Mouse (Mus musculus) cerebellum, adult 9-11 months (tissue): Measurements from ENCODE around the gene Zcchc10.
"Not testable (repeated sequence)": the region's sequence is repeated elsewhere in the genome, so short reads cannot be mapped to it uniquely, and the experiment has no call there.

Experiments used
- DNase-seq: peaks from one replicate; pipeline ENCODE4 v3.0.0; 2022

Zcchc10 gene

DNA sequence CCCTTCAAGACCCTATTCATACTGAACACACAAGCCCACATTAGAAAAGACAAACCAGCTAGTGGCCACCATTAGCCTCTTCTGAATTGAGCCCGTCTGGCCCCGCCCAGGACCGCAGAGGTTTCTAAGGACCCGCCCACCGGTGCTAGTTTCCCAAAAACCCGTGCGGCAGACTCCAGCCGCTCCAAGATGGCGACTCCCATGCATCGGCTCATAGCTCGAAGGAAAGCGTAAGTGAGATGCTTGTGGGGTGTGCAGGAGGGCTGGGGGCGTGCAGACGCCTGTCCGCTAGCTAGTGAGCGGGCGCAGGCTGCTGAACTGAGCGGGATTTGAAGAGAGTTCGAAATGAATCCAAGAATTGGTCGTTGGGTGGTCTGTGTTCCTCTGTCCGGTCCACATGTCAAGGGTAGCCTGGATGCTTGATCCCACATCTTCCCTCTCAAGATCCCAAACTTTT lies at the start of gene Zcchc10:
Gene Zcchc10, plus strand, starts transcription at position 168 of the 457 bp plus-strand sequence.
- DNase-seq, result peak; percentile 85

- no peak for DNase-seq
Observed at GRCm38 (mm10) chr11:53275358-53275757, 49.1 kb upstream of the Zcchc10 start.

DNA sequence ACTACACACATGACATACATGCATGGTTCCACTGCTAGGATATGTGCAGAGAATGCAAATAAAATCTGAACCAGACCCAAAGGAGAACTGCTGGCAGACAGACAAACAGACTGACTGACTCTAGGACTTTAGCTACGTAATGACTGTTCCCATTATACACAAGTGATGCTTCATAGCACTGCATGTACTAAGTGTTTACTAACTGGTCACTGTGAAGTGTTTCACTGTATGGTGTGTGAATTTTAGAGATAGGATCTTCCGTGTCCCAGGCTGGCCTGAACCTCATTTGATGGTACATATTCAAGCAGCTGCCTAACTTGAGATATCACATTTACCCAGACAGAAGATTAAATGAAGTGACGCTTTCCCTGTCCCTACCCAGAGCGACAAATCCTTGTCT lies 46.1 kb upstream of the Zcchc10 start:
- DNase-seq, result no peak

DNA sequence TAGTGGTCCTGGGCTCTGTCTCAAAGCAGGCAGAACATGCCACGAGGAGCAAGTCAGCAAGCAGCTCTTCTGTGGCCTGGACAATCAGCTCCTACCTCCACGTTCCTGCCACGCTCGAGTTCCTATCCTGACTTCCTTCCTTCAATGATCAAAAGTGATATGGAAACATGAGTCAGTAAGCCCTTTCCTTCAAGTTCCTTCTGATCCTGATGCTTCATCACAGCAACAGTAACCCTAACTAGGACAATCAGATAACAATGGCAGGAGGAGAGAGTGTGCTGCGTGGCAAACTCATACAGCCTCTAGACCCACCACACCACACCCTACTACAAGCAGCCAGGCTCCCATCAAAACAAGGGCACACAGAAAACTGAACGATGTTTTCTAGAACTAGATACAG lies 38.6 kb upstream of the Zcchc10 start:
- DNase-seq, result no peak

DNA sequence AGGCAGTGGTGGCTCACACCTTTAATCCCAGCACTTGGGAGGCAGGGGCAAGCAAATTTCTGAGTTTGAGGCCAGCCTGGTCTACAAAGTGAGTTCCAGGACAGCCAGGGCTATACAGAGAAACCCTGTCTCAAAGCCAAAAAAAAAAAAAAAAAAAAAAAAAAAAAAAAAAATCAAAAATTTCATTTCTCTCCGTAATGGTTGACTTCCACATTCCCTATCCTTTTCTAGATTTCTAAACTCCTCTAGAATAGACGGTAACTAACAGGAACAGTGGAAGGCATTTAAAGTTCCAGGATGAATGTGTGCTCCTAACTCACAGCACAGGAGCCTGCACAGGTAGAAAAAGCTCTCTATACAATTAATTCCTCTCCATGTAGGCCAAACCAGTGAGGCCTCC lies 34.3 kb upstream of the Zcchc10 start:
- DNase-seq, result not testable (repeated sequence)

- DNase-seq, result no peak
Observed at GRCm38 (mm10) chr11:53290871-53291270, 33.6 kb upstream of the Zcchc10 start.

DNA sequence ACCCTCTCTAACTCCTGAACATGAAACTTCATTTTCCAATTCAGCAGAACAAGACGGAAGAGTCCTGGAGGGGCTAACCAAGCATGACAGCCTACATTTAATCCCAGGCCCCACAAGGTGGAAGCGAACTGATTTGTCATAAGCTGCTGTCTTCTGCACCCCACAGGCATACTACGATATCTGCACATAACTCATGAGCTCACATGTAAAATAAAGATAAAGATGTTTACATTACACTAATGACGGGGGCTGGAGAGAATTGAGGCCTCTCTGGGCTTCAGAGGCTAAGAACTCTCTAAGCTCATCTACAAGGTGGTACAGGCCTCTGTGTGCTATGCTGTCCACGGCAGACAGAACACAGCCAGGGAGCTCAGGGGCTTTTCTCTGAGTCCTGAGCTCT lies 30.0 kb upstream of the Zcchc10 start:
- no peak for DNase-seq

GRCm38 (mm10) chr11:53296880-53297279 lies 27.6 kb upstream of the Zcchc10 start:
- DNase-seq, result no peak

DNA sequence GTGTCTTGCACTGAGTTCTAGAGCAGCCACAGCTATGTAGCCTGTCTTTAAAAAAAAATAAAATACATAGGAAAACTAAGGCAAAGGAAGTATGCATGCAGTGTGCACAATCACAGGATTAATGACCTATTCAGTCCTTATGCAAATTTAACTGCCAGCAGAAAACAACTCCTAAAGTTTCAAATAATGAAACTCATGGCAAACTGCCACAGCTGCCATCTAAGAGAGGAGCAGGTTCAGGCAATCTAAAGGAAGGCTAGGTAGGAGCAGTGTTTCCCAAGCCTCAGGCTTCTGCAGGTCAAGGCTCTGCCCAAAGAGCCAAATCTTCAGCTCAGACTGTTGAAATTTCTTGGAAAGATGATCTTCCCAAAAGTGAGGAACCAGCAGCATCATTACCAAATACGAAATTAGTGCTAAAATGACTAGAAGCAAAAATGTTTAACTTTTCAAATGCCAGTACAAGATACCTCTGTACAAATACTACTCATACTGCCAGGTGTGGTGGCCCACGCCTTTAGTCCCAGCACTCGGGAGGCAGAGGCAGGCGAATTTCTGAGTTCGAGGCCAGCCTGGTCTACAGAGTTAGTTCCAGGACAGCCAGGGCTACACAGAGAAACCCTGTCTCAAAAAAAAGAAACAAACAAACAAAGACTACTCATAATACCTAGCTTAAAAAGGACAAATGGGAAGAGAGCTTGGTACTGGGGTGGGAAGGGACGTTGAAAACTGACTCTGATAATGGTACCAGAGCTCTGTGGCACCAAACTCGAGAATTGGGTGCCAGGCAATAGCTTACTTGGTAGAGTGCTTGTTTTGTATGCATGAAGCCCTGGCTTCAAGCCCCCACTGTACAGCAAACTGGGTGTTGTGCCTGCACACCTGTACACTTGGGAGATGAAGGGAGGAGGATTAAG lies 26.3 kb upstream of the Zcchc10 start:
- no peak for DNase-seq

DNA sequence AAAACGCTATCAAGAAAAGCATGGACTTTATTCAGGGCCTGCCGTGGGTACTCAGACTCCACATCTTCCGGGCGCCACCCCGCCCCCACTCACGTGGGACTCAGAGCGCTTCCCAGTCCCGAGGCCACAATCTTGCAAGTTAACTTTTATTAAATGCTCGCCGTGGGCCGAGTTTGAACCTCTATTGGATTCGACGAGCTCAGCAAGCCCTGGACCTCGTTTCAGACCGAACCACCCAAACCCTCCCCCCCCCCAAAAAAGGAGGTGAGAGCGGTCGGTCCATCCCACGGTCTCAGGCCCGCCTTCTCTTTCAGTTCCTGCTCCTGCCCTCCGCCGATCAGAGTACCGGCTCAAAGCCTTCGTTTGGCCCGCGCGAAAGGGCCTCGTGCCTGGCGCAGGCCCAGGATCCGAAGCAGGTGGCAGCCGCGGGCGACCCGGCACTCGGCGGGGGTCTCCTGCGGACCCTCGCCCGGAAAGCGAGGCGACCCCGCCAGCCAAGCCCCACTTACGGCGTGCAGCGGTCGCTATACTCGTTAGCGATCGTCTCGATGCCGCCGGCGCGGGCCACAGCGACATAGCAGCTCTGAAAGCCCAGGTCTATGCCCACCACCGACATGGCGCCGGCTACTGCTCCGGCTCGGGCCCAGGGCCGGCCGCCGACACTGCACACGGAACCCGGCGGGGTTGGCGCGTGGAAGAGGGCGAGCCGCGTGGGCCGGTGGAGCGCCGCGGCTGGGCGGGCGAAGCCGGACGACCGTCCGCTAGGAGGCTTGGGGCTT lies 24.7 kb upstream of the Zcchc10 start:
- peak; percentile 68 for DNase-seq

GRCm38 (mm10) chr11:53300330-53301166 lies 23.9 kb upstream of the Zcchc10 start, which contains the start of gene Hspa4:
Hspa4 (minus strand) TSS chr11:53300457.
- peak; percentile 98 for DNase-seq

- no peak for DNase-seq
Observed at GRCm38 (mm10) chr11:53301167-53301515, 23.3 kb upstream of the Zcchc10 start.

DNA sequence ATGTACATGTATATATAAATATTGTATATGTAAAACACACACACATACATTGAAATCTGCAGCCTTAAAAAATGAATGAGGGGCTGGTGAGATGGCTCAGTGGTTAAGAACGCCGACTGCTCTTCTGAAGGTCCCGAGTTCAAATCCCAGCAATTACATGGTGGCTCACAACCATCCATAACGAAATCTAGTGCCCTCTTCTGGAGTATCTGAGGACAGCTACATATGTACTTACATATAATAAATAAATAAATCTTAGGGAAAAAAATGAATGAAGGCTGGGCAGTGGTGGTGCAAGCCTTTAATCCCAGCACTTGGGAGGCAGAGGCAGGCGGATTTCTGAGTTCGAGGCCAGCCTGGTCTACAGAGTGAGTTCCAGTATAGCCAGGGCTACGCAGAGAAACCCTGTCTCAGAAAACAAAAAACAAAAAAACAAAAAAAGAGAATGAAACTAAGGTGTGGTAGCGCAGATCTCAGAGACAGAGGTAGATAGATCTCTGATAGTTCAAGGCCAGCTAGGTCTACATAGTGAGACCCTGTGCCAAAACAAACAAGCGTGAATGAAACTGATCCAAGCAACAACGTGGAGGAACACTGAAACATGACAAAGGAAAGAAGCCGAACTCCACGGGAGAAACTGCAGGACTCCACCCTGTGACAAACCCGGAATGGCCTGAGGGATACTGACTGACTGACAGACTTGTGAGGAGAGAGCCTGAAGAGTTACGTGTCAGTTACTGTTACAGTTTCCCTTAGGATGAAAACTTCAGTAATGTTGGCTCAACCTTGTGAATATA lies 20.2 kb upstream of the Zcchc10 start:
- DNase-seq, result no peak

- DNase-seq, result no peak
Observed at GRCm38 (mm10) chr11:53306965-53307364, 17.5 kb upstream of the Zcchc10 start.

- no peak for DNase-seq
Observed at GRCm38 (mm10) chr11:53307558-53308065, 16.9 kb upstream of the Zcchc10 start.

DNA sequence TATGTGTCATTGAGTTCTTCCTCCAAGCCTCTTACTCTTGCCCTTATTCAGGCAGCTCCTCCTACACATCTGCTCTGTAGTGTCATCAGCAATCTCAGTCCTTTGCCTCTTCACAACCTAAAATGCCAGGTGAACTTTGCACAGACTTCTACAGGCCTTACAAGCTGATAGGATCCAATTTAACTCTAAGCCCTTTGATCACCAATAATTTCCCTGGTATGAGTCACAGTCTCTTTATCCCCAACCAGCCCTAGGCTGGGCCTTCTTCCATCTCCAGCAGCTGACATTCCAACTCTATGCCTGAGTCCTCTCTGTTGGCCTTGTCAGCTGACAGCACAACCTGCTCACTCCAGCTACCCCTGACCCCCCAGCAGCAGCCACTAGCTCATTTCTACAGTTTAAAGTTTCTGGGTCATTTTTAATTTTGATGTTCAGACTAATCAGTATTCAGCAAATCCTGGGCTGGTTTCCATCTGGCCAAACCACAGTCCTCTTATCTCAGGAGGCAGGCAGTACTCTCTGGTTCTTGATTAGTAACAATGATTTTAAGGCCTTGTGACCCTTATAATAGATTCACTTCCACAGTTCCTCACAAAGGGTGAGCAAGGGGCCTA lies 16.1 kb upstream of the Zcchc10 start:
- no peak for DNase-seq

DNA sequence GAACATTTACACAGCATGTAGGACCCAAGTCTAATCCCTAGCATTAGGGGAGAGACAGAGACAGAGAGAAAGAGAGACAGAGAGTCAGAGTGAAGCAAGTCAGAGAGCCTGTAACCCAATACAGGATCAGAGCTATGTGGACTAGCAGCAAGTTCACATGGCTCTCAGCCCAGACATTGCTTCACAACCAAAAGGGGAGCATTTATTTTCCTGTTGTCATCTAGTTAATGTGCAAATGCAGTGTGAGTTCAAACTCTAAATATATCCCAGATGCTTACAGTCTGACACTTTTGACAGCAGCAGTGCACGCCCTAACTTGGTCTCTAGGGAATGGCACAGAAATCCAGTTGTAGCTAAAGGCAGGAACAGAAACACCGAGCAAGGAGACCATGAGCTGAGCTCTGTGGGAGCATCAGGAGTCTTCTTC lies 15.6 kb upstream of the Zcchc10 start:
- DNase-seq, result no peak

DNA sequence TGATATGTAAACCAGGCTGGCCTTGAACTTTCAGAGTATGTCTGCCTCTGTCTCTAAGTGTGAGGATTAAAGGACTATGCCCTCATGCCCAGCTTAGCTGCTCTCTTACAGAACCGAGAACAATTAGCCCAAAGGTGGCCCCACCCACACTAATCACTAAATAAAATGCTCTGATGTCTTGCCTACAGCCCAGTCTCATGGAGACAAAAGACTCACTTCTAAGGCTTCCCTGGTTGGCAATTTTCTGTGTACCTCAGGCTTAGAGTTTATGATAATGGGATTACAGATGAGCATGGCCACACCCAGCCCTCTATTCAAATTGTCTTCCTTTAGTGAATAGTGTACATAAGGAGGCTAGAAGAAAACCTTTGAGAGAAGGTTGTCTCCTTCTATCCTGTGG lies 13.1 kb upstream of the Zcchc10 start:
- DNase-seq, result no peak

GRCm38 (mm10) chr11:53312823-53313222 lies 11.7 kb upstream of the Zcchc10 start:
- DNase-seq, result not testable (repeated sequence)

GRCm38 (mm10) chr11:53314770-53315173 lies 9.7 kb upstream of the Zcchc10 start:
- DNase-seq, result no peak

DNA sequence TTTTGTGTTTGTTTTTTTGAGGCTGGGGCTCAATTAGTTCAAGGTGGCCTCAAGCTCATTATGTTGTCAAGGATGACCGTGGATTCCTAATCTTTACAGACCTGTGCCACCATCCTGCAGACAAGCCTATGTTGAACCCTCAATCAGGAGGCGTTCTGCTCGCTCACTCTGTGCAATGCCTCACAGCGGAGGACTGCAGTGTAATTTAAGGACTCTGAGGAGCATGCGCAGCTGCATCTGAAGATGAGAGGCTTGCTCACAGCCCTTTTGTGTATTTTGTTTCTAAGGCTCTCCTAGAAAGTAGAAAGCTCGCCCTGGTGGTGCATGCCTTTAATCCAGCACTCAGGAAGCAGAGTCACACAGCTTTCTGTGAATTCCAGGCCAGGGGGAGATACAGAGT lies 7.5 kb upstream of the Zcchc10 start:
- DNase-seq, result no peak
